Mouse (Mus musculus) embryonic fibroblast, embryonic 13.5 days (primary cell): ENCODE measurements at regions not wholly inside any gene's neighbourhood (a gene's known extent, or its start where the extent isn't known, plus 50 kb on each side); places are given as distances from the start of the nearest gene placed in this dataset.

Experiments used
- CTCF ChIP-seq: IDR thresholded peaks from 2 replicates; pipeline ENCODE4 v1.5.1; 2011; ENCODE audit warnings: mild to moderate bottlenecking, control low read depth, low read length, moderate library complexity, borderline replicate concordance; ENCODE audit not compliant: insufficient read depth
- POLR2A ChIP-seq: IDR thresholded peaks from 2 replicates; pipeline ENCODE4 v1.6.1; 2011; ENCODE audit warnings: low read depth, mild to moderate bottlenecking, control low read depth, low read length, moderate library complexity

GRCm38 (mm10) chr3:60407906-60408305, 64.7 kb upstream of the Mbnl1 start:
- TF ChIP-seq CTCF (no peak), POLR2A (no peak)
